16 mouse cellular contexts compared by ENCODE assay signal in genomic region chr15:62567431-62567830, GRCm38 (mm10).
"Had no signal": no experiment of that assay in that cellular context is flagged by ENCODE, and none has a peak within 500 bp of the region (broad histone marks: within the 10 kb centered on the region; RNA-seq: fewer than 3 reads in every experiment).

No protein-coding gene starts in this region.

- H3K9me3 ChIP-seq: neural tube, embryonic 13.5 days; neural tube, embryonic 15.5 days; stomach, embryonic 15.5 days had no signal

- H3K4me2 ChIP-seq: neural tube, embryonic 13.5 days; neural tube, embryonic 15.5 days; stomach, embryonic 15.5 days had no signal

- H3K9ac ChIP-seq: neural tube, embryonic 13.5 days; neural tube, embryonic 15.5 days; stomach, embryonic 15.5 days had no signal

- H3K27me3 ChIP-seq: neural tube, embryonic 15.5 days; stomach, embryonic 15.5 days had no signal

- H3K4me1 ChIP-seq: stomach, embryonic 15.5 days had no signal

- H3K27ac ChIP-seq: neural tube, embryonic 13.5 days; neural tube, embryonic 15.5 days; stomach, embryonic 15.5 days; stomach, postnatal 0 days had no signal

- H3K36me3 ChIP-seq: neural tube, embryonic 13.5 days; neural tube, embryonic 15.5 days; stomach, embryonic 15.5 days had no signal

- DNase-seq: retina, postnatal 1 day; right cerebral cortex, adult 18-20 months; right cerebral cortex, postnatal 14 days; right cerebral cortex, postnatal 25 days; right cerebral cortex, postnatal 4 days; spleen, adult 18-20 months; thymus, adult 18-20 months; thymus, adult 2 months; thymus, postnatal 14 days; thymus, postnatal 25 days; thymus, postnatal 36 days; thymus, postnatal 4 days had no signal

- H3K4me3 ChIP-seq: neural tube, embryonic 13.5 days; neural tube, embryonic 15.5 days; stomach, embryonic 15.5 days had no signal
